Mouse (Mus musculus): ENCODE results near the gene Bcl7c. TPM values are rescaled to one million over a fixed set of nuclear protein-coding genes. Genes with fewer than 3 reads are reported as not detected.

Gene Bcl7c
- 3.8 and 12.7 TPM in 2 replicates for polyA plus RNA-seq (2021; fragmentation: Nextera tagmentation)
- long read RNA-seq, experiment 1, partial matches to known transcripts, result 3 of 5 reads
- long read RNA-seq, experiment 1, other reads (novel, unspliced or antisense), result 2 of 5 reads
- long read RNA-seq, experiment 2, partial matches to known transcripts, result 2 of 5 reads
- long read RNA-seq, experiment 2, other reads (novel, unspliced or antisense), result 2 of 5 reads

GRCm38 (mm10) chr7:127708207-127709078 is at the start of gene Bcl7c:
Bcl7c (minus strand) TSS chr7:127708933.

GRCm38 (mm10) chr7:127744366-127745045 is 35.8 kb upstream of the Bcl7c start, which contains the start of gene Fbxl19:
Fbxl19 (plus strand) TSS chr7:127744543.

GRCm38 (mm10) chr7:127732066-127732465 is 23.3 kb upstream of the Bcl7c start, which contains the start of gene Ctf2:
Ctf2 (minus strand) TSS chr7:127732166.

GRCm38 (mm10) chr7:127712461-127713385 is 4.0 kb upstream of the Bcl7c start, which contains the start of gene Ctf1:
Ctf1 (plus strand) TSS chr7:127712736.

GRCm38 (mm10) chr7:127614891-127615843 is 93.6 kb downstream of the Bcl7c start, which contains the start of gene Zfp629:
Zfp629 (minus strand) TSS chr7:127615797.

Other genes with a start within 250 kb of the Bcl7c start
- 8.4 and 20.3 TPM in 2 replicates for gene Prr14, start 249.3 kb downstream of the Bcl7c start, polyA plus RNA-seq (2021; fragmentation: Nextera tagmentation)
- 2.8 and 8.4 TPM in 2 replicates for gene Fbrs, start 229.7 kb downstream of the Bcl7c start, polyA plus RNA-seq (2021; fragmentation: Nextera tagmentation)
- gene Srcap, start 196.9 kb downstream of the Bcl7c start, polyA plus RNA-seq (2021; fragmentation: Nextera tagmentation), result 10.7 and 13.8 TPM in 2 replicates
- gene Gm42715, start 189.3 kb downstream of the Bcl7c start, polyA plus RNA-seq (2021; fragmentation: Nextera tagmentation), result 1.8 and 2.5 TPM in 2 replicates
- not detected in 2 replicates for gene Tmem265, start 147.5 kb downstream of the Bcl7c start, polyA plus RNA-seq (2021; fragmentation: Nextera tagmentation)
- 19.9 and 24.9 TPM in 2 replicates for gene Phkg2, start 135.6 kb downstream of the Bcl7c start, polyA plus RNA-seq (2021; fragmentation: Nextera tagmentation)
- 11.4 and 13.3 TPM in 2 replicates for gene Ccdc189, start 120.3 kb downstream of the Bcl7c start, polyA plus RNA-seq (2021; fragmentation: Nextera tagmentation)
- 9.2 and 12.6 TPM in 2 replicates for gene Rnf40, start 120.2 kb downstream of the Bcl7c start, polyA plus RNA-seq (2021; fragmentation: Nextera tagmentation)
- 1.4 and 2.9 TPM in 2 replicates for gene Zfp629, start 93.1 kb downstream of the Bcl7c start, polyA plus RNA-seq (2021; fragmentation: Nextera tagmentation)
- gene Ctf1, start 3.8 kb upstream of the Bcl7c start, polyA plus RNA-seq (2021; fragmentation: Nextera tagmentation), result 0.44 and 3.5 TPM in 2 replicates
- 0.06 TPM in 1 of 2 replicates, not detected in the other for gene Ctf2, start 23.2 kb upstream of the Bcl7c start, polyA plus RNA-seq (2021; fragmentation: Nextera tagmentation)
- gene Fbxl19, start 35.6 kb upstream of the Bcl7c start, polyA plus RNA-seq (2021; fragmentation: Nextera tagmentation), result 0.92 and 1.6 TPM in 2 replicates
- 18.3 and 21.9 TPM in 2 replicates for gene Orai3, start 60.9 kb upstream of the Bcl7c start, polyA plus RNA-seq (2021; fragmentation: Nextera tagmentation)
- gene Setd1a, start 67.7 kb upstream of the Bcl7c start, polyA plus RNA-seq (2021; fragmentation: Nextera tagmentation), result 5.7 and 26.7 TPM in 2 replicates
- not detected in 2 replicates for gene Gm49388, start 76.7 kb upstream of the Bcl7c start, polyA plus RNA-seq (2021; fragmentation: Nextera tagmentation)
- 5.9 and 9.1 TPM in 2 replicates for gene Hsd3b7, start 91.7 kb upstream of the Bcl7c start, polyA plus RNA-seq (2021; fragmentation: Nextera tagmentation)
- gene Stx4a, start 115.4 kb upstream of the Bcl7c start, polyA plus RNA-seq (2021; fragmentation: Nextera tagmentation), result 12.9 and 16.7 TPM in 2 replicates
- gene Stx1b, start 115.6 kb upstream of the Bcl7c start, polyA plus RNA-seq (2021; fragmentation: Nextera tagmentation), result 37.7 and 70.1 TPM in 2 replicates
- gene Zfp646, start 167.3 kb upstream of the Bcl7c start, polyA plus RNA-seq (2021; fragmentation: Nextera tagmentation), result 4.4 and 5.4 TPM in 2 replicates
- gene Zfp668, start 167.9 kb upstream of the Bcl7c start, polyA plus RNA-seq (2021; fragmentation: Nextera tagmentation), result 9.6 and 10.1 TPM in 2 replicates
- gene Prss53, start 182.0 kb upstream of the Bcl7c start, polyA plus RNA-seq (2021; fragmentation: Nextera tagmentation), result 0.63 and 0.69 TPM in 2 replicates
- gene Gm21974, start 186.5 kb upstream of the Bcl7c start, polyA plus RNA-seq (2021; fragmentation: Nextera tagmentation), result 0.19 TPM in 1 of 2 replicates, not detected in the other
- gene Vkorc1, start 186.7 kb upstream of the Bcl7c start, polyA plus RNA-seq (2021; fragmentation: Nextera tagmentation), result 88.5 and 90.1 TPM in 2 replicates
- gene Bckdk, start 195.1 kb upstream of the Bcl7c start, polyA plus RNA-seq (2021; fragmentation: Nextera tagmentation), result 46.2 and 65.9 TPM in 2 replicates
- 15.4 and 18.4 TPM in 2 replicates for gene Kat8, start 203.6 kb upstream of the Bcl7c start, polyA plus RNA-seq (2021; fragmentation: Nextera tagmentation)
- 0.06 TPM in 1 of 2 replicates, not detected in the other for gene Prss8, start 221.2 kb upstream of the Bcl7c start, polyA plus RNA-seq (2021; fragmentation: Nextera tagmentation)
- gene Prss36, start 237.8 kb upstream of the Bcl7c start, polyA plus RNA-seq (2021; fragmentation: Nextera tagmentation), result 15.3 and 15.8 TPM in 2 replicates